Mouse (Mus musculus) brown adipose tissue, adult 24 weeks (tissue): ENCODE data around the gene Pcdh9. TPM values are rescaled to one million over a fixed set of nuclear protein-coding genes. Genes with fewer than 3 reads are reported as not detected.

Experiments
- H3K27ac ChIP-seq: fragments of 200-500 bp; replicated peaks from 2 replicates; pipeline ENCODE4 v1.5.1; 2012; ENCODE audit warnings: low read depth, mild to moderate bottlenecking, low read length
- H3K4me1 ChIP-seq: fragments of 200-500 bp; 2 replicates; pipeline ENCODE4 v1.6.1; 2012; ENCODE audit warnings: low read length, mixed read lengths; ENCODE audit not compliant: control insufficient read depth, insufficient read depth, insufficient read length
- H3K4me3 ChIP-seq: fragments of 200-500 bp; 2 replicates; pipeline ENCODE4 v1.5.1; 2012; ENCODE audit warnings: low read depth, mild to moderate bottlenecking, low read length, moderate library complexity; ENCODE audit not compliant: insufficient read depth
- polyA plus RNA-seq: library from polyadenylated mRNA; stranded (reverse); fragments of >200 nt; gene quantifications from 2 replicates; pipeline ENCODE4 v1.2.4, GENCODE M21; 2012; ENCODE audit not compliant: missing spikeins, insufficient read depth, insufficient read length

The Pcdh9 gene
- polyA plus RNA-seq, result 0.16 TPM in 1 of 2 replicates, not detected in the other

DNA sequence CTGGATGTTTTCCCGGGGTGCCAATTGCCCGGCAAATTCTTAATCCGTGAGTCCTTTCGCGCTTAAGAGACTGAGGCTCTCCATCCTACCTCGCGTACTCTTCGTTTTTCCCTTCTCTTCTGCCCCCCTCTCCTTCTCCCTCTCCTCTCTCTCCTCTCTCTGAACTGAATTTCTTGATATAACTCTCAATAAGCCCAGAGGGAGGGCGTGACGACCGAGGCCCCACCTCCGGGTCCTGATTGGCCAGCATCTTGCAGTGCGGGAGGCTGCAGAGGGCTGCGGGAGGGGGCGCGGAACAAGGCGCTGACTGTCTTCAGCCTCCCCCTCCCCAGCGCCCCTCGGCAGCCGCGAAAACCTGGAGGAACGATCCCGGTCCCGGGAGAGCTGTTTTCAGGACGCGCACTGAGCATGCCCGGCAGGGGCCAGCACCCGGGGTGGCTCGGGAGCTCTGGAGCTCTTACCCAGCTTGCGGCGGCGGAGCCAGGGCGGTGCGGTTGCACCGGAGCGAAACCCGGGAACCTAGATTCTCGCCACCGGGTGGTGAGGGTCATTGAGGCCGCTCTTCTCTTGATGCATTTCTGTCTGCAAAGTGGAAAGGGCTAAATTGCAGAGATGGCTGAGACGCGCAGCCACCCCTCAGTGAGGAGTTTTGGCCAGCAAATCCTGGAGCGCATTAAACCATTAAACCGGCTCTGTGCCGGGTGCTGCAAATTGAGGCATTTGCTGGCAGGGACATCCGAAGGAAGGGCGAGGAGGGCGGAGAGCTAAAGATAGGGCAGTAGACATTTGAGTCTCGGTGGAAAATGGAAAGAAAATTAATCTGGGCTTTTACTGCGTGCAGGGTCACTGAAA, at the start of gene Pcdh9:
Gene Pcdh9 (minus strand): TSS at position 161 of the 852 bp plus-strand sequence.
- Histone ChIP-seq H3K27ac (no peak within 1 kb of the TSS), H3K4me3 (peak within 1 kb of the TSS; percentile 60), H3K4me1 (no peaks in the 10 kb centered on the region)

DNA sequence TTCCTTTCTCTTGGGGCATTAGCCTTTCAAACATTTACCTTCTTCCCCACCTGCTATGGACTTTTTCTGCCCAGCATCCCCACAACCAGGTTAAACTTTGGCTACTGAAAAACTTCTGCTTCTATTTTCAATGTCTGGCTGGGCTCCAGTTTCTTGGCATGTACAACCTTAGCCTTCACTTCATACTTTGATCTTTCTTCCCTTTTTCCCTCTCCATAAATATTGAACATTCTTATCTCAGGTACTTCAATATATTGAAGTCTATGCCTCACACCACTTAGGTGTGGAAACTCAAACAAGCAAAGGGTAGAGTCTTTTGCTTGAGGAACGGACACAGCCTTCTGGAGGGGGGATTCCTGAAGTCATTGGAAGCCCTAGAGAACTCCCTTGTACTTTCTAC, 16.4 kb upstream of the Pcdh9 start:
- H3K4me1 ChIP-seq, result no peaks in the 10 kb centered on the region
- no peak overlapping the region for H3K27ac ChIP-seq
- H3K4me3 ChIP-seq, result no peak overlapping the region

DNA sequence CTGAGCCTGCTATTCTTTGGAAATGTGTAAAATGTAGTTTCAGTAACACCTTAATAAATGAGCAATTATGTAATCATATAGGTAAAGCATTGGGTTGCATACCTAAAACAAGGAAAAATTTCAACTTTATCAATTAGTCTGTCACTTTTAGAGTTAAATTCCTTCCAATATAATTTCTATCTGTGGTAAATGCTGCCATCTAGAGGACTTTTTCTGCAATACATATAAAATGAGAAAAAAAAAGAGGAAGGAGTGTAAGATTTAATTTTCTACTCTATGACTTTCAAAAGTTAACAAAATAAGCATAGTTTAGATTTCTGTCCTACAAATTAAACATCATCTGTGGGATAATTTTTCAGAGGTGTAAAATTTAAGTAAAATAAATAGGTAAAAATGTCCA, 8.1 kb upstream of the Pcdh9 start:
- Histone ChIP-seq H3K27ac (no peak overlapping the region), H3K4me1 (no peaks in the 10 kb centered on the region), H3K4me3 (no peak overlapping the region)

DNA sequence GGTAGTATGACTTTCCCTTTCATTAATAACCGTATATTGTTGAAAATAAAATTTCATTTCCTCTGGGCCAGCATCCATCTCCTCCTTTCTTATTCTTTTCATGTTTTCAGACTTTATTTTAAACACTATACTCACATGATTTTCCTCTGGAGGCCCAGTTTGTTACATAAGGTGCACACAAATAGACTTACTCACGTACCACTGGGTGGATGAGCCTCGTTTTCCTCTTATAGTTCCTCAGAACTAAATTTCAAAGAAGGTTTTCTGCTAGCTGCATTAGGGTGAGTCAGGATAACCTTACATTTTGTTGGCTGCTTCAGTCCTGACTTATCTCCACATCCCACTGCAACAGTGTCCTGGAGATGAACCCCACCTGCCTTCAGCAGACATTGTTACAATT, 4.7 kb upstream of the Pcdh9 start:
- no peak overlapping the region for H3K27ac ChIP-seq
- H3K4me3 ChIP-seq, result no peak overlapping the region

GRCm38 (mm10) chr14:93891371-93891746, 880 bp upstream of the Pcdh9 start:
- H3K4me1 ChIP-seq, result no peaks in the 10 kb centered on the region
- peak overlapping the region; percentile 60 for H3K4me3 ChIP-seq
- H3K27ac ChIP-seq, result no peak overlapping the region

More for the DNA sequence above, 4.7 kb upstream of the Pcdh9 start:
- no peaks in the 10 kb centered on the region for H3K4me1 ChIP-seq

- no peak overlapping the region for H3K27ac ChIP-seq
- peak overlapping the region; percentile 60 for H3K4me3 ChIP-seq
- no peaks in the 10 kb centered on the region for H3K4me1 ChIP-seq
Measured at GRCm38 (mm10) chr14:93889839-93890518, 500 bp downstream of the Pcdh9 start.

DNA sequence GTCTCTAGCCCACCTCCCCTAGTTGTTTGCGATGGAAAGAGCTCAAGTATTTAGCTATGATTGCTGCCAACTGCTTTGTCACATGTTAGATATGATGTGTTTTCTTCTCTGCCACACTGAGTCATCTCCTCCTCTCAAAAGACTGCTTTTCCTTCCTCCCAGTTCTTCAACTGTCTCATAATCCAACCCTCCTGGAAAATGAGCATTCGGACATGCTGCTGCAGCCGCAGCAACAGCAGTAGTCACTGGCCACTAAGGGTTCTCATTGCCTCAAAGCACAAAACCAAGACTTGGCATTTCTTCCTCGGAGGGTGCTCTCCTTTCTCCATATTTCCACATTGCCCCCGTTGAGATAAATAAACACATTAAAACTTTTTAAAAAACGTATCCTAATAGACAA, 1.2 kb downstream of the Pcdh9 start:
- Histone ChIP-seq H3K4me1 (no peaks in the 10 kb centered on the region), H3K4me3 (no peak overlapping the region), H3K27ac (no peak overlapping the region)

GRCm38 (mm10) chr14:93888346-93888745, 2.1 kb downstream of the Pcdh9 start:
- Histone ChIP-seq H3K4me1 (no peaks in the 10 kb centered on the region), H3K4me3 (no peak overlapping the region), H3K27ac (no peak overlapping the region)

GRCm38 (mm10) chr14:93887066-93887465, 3.4 kb downstream of the Pcdh9 start:
- H3K4me1 ChIP-seq, result no peaks in the 10 kb centered on the region
- no peak overlapping the region for H3K27ac ChIP-seq
- no peak overlapping the region for H3K4me3 ChIP-seq

DNA sequence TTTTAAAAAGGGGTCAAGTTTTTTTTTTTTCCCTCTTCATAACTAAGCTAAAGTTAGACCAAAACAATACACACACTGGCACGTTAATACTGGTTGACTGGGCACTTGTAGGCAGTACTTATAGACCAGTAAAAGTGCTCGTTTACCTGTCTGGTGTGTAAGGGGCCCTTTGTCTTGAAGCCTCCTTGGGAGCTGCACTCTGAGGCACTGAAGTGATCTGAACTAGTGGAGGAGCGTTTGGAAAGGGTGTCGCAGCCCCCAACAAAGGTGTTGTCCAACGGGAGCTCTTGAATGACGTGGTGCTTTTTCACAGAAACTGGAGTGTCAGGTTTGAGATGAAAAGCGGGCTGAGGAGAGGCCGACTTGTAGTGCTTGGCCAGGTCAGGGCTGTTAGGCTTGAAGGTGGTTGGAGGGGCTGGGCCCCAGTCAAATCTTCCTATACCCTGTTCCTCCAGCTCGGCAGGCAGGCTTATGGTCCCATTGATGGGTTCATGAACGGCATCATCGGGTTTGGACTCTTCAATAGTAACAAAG, 4.9 kb downstream of the Pcdh9 start:
- no peaks in the 10 kb centered on the region for H3K4me1 ChIP-seq
- no peak overlapping the region for H3K4me3 ChIP-seq

GRCm38 (mm10) chr14:93884467-93884866, 6.0 kb downstream of the Pcdh9 start:
- Histone ChIP-seq H3K4me3 (no peak overlapping the region), H3K27ac (no peak overlapping the region), H3K4me1 (no peaks in the 10 kb centered on the region)

More for the DNA sequence above, 4.9 kb downstream of the Pcdh9 start:
- no peak overlapping the region for H3K27ac ChIP-seq

GRCm38 (mm10) chr14:93880071-93880470, 10.4 kb downstream of the Pcdh9 start:
- no peak overlapping the region for H3K4me3 ChIP-seq
- no peaks in the 10 kb centered on the region for H3K4me1 ChIP-seq
- H3K27ac ChIP-seq, result no peak overlapping the region

- Histone ChIP-seq H3K27ac (no peak overlapping the region), H3K4me3 (no peak overlapping the region), H3K4me1 (no peaks in the 10 kb centered on the region)
Measured at GRCm38 (mm10) chr14:93875968-93876367, 14.5 kb downstream of the Pcdh9 start.

DNA sequence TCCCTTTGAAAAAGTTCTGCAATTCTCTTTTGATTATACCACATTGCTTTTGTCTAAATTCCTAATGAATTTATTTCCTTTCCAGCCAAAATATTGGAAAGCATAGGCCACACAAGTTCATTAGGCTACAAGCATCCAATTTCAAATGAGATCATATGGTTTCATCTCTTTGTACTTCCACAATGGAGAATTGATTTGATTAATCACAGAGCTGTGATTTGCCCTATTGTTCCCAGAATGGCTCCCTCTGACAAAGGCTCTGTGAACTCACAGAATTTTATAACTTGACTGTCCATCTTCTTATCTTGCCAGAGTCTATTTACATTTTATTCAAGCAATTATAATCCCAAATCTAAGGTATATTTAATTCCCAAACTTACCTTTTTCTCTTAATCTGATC, 22.3 kb downstream of the Pcdh9 start:
- no peaks in the 10 kb centered on the region for H3K4me1 ChIP-seq
- H3K4me3 ChIP-seq, result no peak overlapping the region
- no peak overlapping the region for H3K27ac ChIP-seq

DNA sequence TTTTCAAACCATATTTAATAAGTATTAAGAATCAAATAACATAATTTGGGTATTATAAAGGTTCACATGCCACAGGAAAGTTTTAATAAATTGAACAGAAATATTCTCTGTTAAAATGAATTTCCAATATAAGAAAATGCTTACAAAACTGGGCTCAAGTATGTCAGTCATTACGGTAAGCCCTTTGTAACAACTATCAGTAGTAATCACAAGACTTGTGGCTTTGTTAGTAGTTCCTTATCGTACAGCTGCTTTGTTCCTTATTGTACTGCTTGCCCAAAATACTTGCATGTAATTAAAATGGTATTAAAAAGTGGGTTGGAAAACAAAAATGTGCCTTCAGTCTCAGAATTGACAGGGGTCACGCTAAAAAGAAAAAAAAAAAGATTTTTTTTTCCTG, 32.4 kb downstream of the Pcdh9 start:
- H3K4me3 ChIP-seq, result no peak overlapping the region
- no peak overlapping the region for H3K27ac ChIP-seq
- no peaks in the 10 kb centered on the region for H3K4me1 ChIP-seq
